Mouse (Mus musculus): ENCODE results near the gene Ino80.

DNA sequence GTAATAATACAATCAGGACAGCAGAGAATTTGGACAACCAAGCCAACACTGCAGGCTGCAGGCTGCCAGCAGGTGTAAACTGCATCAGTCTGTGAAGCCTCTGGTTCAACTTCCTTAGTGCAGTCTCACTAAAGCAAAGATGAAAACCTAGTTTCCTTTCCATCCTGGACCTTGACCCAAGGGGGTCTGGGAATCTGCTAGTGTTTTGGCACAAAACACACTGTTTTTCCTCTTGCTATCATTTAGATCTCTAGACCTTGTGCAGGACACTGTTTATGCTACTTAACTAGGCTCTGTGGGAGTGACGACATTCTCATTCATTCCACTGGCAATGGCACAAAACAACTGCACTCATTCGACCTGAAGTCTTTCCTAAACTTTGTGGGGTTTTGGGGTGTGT, 65.8 kb downstream of the Ino80 start:
- TF ChIP-seq POLR2A (IDR thresholded peaks at IDR 0.05; ENCODE audit: borderline replicate concordance, control insufficient read depth, low read depth, low read length) = no peak
- no peak for TF ChIP-seq CTCF (IDR thresholded peaks at IDR 0.05; ENCODE audit: control insufficient read depth, insufficient read depth, low read length)
